Mouse (Mus musculus): ENCODE measurements around the gene Ccdc88b. TPM values are rescaled to one million over a fixed set of nuclear protein-coding genes. Genes with fewer than 3 reads are reported as not detected.

The Ccdc88b gene
- polyA plus RNA-seq, 1 experiment = 102 TPM

- no peak for TF ChIP-seq GATA1 (IDR thresholded peaks at IDR 0.05; ENCODE audit: low read length)
Observed at GRCm38 (mm10) chr19:6846050-6846449, 12.0 kb downstream of the Ccdc88b start.

GRCm38 (mm10) chr19:6842353-6842752 lies 15.7 kb downstream of the Ccdc88b start:
- no peak for TF ChIP-seq GATA1 (IDR thresholded peaks at IDR 0.05; ENCODE audit: low read length)

GRCm38 (mm10) chr19:6841292-6841597 lies 16.8 kb downstream of the Ccdc88b start:
- TF ChIP-seq GATA1 (IDR thresholded peaks at IDR 0.05; ENCODE audit: low read length) = no peak

GRCm38 (mm10) chr19:6840475-6841291 lies 17.3 kb downstream of the Ccdc88b start, which contains the start of gene Rps6ka4:
Gene Rps6ka4 (minus strand): TSS chr19:6840636.
- TF ChIP-seq GATA1 (IDR thresholded peaks at IDR 0.05; ENCODE audit: low read length) = no peak

GRCm38 (mm10) chr19:6839615-6840474 lies 18.2 kb downstream of the Ccdc88b start:
- TF ChIP-seq GATA1 (IDR thresholded peaks at IDR 0.05; ENCODE audit: low read length) = no peak

GRCm38 (mm10) chr19:6832363-6832762 lies 25.6 kb downstream of the Ccdc88b start:
- TF ChIP-seq GATA1 (IDR thresholded peaks at IDR 0.05; ENCODE audit: low read length) = peak; percentile 71

GRCm38 (mm10) chr19:6831331-6831730 lies 26.7 kb downstream of the Ccdc88b start:
- no peak for TF ChIP-seq GATA1 (IDR thresholded peaks at IDR 0.05; ENCODE audit: low read length)

GRCm38 (mm10) chr19:6830556-6831316 lies 27.3 kb downstream of the Ccdc88b start:
- no peak for TF ChIP-seq GATA1 (IDR thresholded peaks at IDR 0.05; ENCODE audit: low read length)

- TF ChIP-seq GATA1 (IDR thresholded peaks at IDR 0.05; ENCODE audit: low read length) = no peak
Observed at GRCm38 (mm10) chr19:6829870-6830555, 28.0 kb downstream of the Ccdc88b start.

- no peak for TF ChIP-seq GATA1 (IDR thresholded peaks at IDR 0.05; ENCODE audit: low read length)
Observed at GRCm38 (mm10) chr19:6829069-6829468, 28.9 kb downstream of the Ccdc88b start.

- no peak for TF ChIP-seq GATA1 (IDR thresholded peaks at IDR 0.05; ENCODE audit: low read length)
Observed at GRCm38 (mm10) chr19:6826601-6827000, 31.4 kb downstream of the Ccdc88b start.

GRCm38 (mm10) chr19:6825384-6825783 lies 32.6 kb downstream of the Ccdc88b start:
- no peak for TF ChIP-seq GATA1 (IDR thresholded peaks at IDR 0.05; ENCODE audit: low read length)

- TF ChIP-seq GATA1 (IDR thresholded peaks at IDR 0.05; ENCODE audit: low read length) = no peak
Observed at GRCm38 (mm10) chr19:6820538-6821195, 37.3 kb downstream of the Ccdc88b start.

- TF ChIP-seq GATA1 (IDR thresholded peaks at IDR 0.05; ENCODE audit: low read length) = no peak
Observed at GRCm38 (mm10) chr19:6819143-6819827, 38.7 kb downstream of the Ccdc88b start.
